Mouse (Mus musculus): ENCODE measurements at regions not wholly inside any gene's neighbourhood (a gene's known extent, or its start where the extent isn't known, plus 50 kb on each side); places are given as distances from the start of the nearest gene placed in this dataset.

- DNase-seq, result no peak
Measured at GRCm38 (mm10) chr9:117863944-117864343, 176.4 kb upstream of the Azi2 start.

GRCm38 (mm10) chr9:117863318-117863717, 177.0 kb upstream of the Azi2 start:
- DNase-seq, result no peak

- DNase-seq, result no peak
Measured at GRCm38 (mm10) chr9:117859580-117860045, 180.7 kb upstream of the Azi2 start.

- DNase-seq, result no peak
Measured at GRCm38 (mm10) chr9:117843531-117843930, 196.8 kb upstream of the Azi2 start.

- no peak for DNase-seq
Measured at GRCm38 (mm10) chr9:117836696-117837380, 203.5 kb upstream of the Azi2 start.

- DNase-seq, result no peak
Measured at GRCm38 (mm10) chr9:117833586-117833985, 203.9 kb upstream of the Rbms3 start.

- no peak for DNase-seq
Measured at GRCm38 (mm10) chr9:117814661-117815060, 184.9 kb upstream of the Rbms3 start.

- DNase-seq, result no peak
Measured at GRCm38 (mm10) chr9:117813216-117813615, 183.5 kb upstream of the Rbms3 start.

GRCm38 (mm10) chr9:117805812-117806211, 176.1 kb upstream of the Rbms3 start:
- DNase-seq, result no peak

- no peak for DNase-seq
Measured at GRCm38 (mm10) chr9:117784186-117784591, 154.5 kb upstream of the Rbms3 start.

- DNase-seq, result no peak
Measured at GRCm38 (mm10) chr9:117754651-117755050, 124.9 kb upstream of the Rbms3 start.

GRCm38 (mm10) chr9:117753466-117753865, 123.8 kb upstream of the Rbms3 start:
- DNase-seq, result no peak

- DNase-seq, result no peak
Measured at GRCm38 (mm10) chr9:117744906-117745305, 115.2 kb upstream of the Rbms3 start.

- no peak for DNase-seq
Measured at GRCm38 (mm10) chr9:117729366-117729765, 99.7 kb upstream of the Rbms3 start.

GRCm38 (mm10) chr9:117720161-117720598, 90.5 kb upstream of the Rbms3 start:
- no peak for DNase-seq

GRCm38 (mm10) chr9:117717346-117717745, 87.6 kb upstream of the Rbms3 start:
- no peak for DNase-seq

- no peak for DNase-seq
Measured at GRCm38 (mm10) chr9:117716476-117716875, 86.8 kb upstream of the Rbms3 start.

- DNase-seq, result no peak
Measured at GRCm38 (mm10) chr9:117714741-117715675, 85.3 kb upstream of the Rbms3 start.

- no peak for DNase-seq
Measured at GRCm38 (mm10) chr9:117713121-117713520, 83.4 kb upstream of the Rbms3 start.

GRCm38 (mm10) chr9:117711793-117712192, 82.1 kb upstream of the Rbms3 start:
- no peak for DNase-seq

- no peak for DNase-seq
Measured at GRCm38 (mm10) chr9:117710966-117711365, 81.3 kb upstream of the Rbms3 start.

- DNase-seq, result no peak
Measured at GRCm38 (mm10) chr9:117709677-117710076, 80.0 kb upstream of the Rbms3 start.

- DNase-seq, result no peak
Measured at GRCm38 (mm10) chr9:117693001-117693400, 63.3 kb upstream of the Rbms3 start.

GRCm38 (mm10) chr9:117692486-117692885, 62.8 kb upstream of the Rbms3 start:
- DNase-seq, result no peak

Data from right cerebral cortex, postnatal 14 days (tissue).